Comparison of ENCODE assay signal across 24 mouse cellular contexts in the genomic region with DNA sequence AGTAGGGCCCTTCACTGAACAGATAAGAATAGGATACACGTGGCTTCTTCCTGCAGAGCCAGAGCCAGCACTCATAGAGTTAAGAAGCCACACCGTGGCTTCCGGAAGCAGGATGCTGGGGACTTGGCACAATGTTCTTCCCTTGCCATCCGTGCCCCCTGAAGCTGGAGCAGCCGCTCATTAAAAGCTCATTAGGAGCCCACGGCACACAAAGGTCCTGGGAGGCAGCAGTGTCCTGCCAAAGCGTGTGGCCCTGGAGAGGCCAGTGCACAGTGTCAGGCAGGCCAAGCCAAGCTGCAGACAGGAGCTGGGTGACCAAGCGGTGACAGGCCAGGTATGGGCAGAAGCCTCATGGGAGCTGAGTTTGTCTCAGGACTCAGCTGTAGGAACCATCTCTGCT.
DNase-seq lines count a peak whose midpoint lies in the region; ATAC-seq lines count a peak whose summit lies in the region.
"Had no signal": no experiment of that assay in that cellular context is flagged by ENCODE, and none has a peak within 500 bp of the region (broad histone marks: within the 10 kb centered on the region; RNA-seq: fewer than 3 reads in every experiment).

No protein-coding gene starts in this region.

- WGBS in hindbrain, embryonic 14.5 days = 33% methylated on average over 8 of the region's 8 CpGs
- 45% methylated on average over 8 of the region's 8 CpGs for WGBS in hindbrain, embryonic 12.5 days
- WGBS in liver, embryonic 11.5 days = 64% methylated on average over 8 of the region's 8 CpGs

- DNase-seq in cerebellum, adult 11-12 months = peak; percentile 56
- no peak for DNase-seq in cerebellum, postnatal 4 days (ENCODE audit: low spot score in 2 of 2)
- no peak for DNase-seq in hindbrain, embryonic 14.5 days (ENCODE audit: low spot score)
- DNase-seq in retina, postnatal 1 day = peak; percentile 67
- DNase-seq in retina, embryonic 14.5 days (ENCODE audit: low spot score) = no peak
- no peak for DNase-seq in liver, embryonic 11.5 days (ENCODE audit: low spot score)
- no peak for DNase-seq in frontal cortex, postnatal 10 days (ENCODE audit: low spot score in 2 of 2)
- DNase-seq: adrenal gland, postnatal 10 days; gastrocnemius, postnatal 36 days; heart, postnatal 4 days; kidney, adult 9 months; kidney, postnatal 25 days; lung, adult 18-20 months; lung, postnatal 14 days; right cerebral cortex, postnatal 25 days; thymus, adult 2 months had no signal

- no peaks in the 10 kb centered on the region for H3K9me3 ChIP-seq in hindbrain, embryonic 14.5 days (ENCODE audit: control insufficient read depth, low read length)
- H3K9me3 ChIP-seq in hindbrain, embryonic 12.5 days (replicated peaks) = no peaks in the 10 kb centered on the region
- no peaks in the 10 kb centered on the region for H3K9me3 ChIP-seq in liver, embryonic 11.5 days (ENCODE audit: control insufficient read depth, low read length)
- H3K9me3 ChIP-seq: embryonic facial prominence, embryonic 13.5 days; heart, embryonic 15.5 days; intestine, embryonic 15.5 days; limb, embryonic 10.5 days; stomach, embryonic 15.5 days had no signal

- ATAC-seq in hindbrain, embryonic 14.5 days (ENCODE audit: low FRiP score) = no peak
- ATAC-seq in hindbrain, embryonic 12.5 days (ENCODE audit: low FRiP score) = no peak
- ATAC-seq in liver, embryonic 11.5 days (replicated peaks; ENCODE audit: low FRiP score) = no peak
- ATAC-seq: activated CD4-positive, CD25-positive, alpha-beta regulatory T cell, adult 4 months; CD4-positive, CD25-positive, alpha-beta regulatory T cell, adult 4 months; intestine, embryonic 15.5 days had no signal

- peaks cover 7% of the 10 kb centered on the region for H3K27me3 ChIP-seq in hindbrain, embryonic 14.5 days (ENCODE audit: control insufficient read depth, insufficient read depth, low read length)
- H3K27me3 ChIP-seq in hindbrain, embryonic 12.5 days = peaks cover 22% of the 10 kb centered on the region
- H3K27me3 ChIP-seq in liver, embryonic 11.5 days (replicated peaks; ENCODE audit: control insufficient read depth, insufficient read depth, low read length) = peaks cover 23% of the 10 kb centered on the region

- no peak overlapping the region for H3K4me2 ChIP-seq in hindbrain, embryonic 14.5 days (replicated peaks)
- no peak overlapping the region for H3K4me2 ChIP-seq in hindbrain, embryonic 12.5 days (replicated peaks)
- H3K4me2 ChIP-seq in liver, embryonic 11.5 days = no peak overlapping the region
- H3K4me2 ChIP-seq: embryonic facial prominence, embryonic 13.5 days; heart, embryonic 15.5 days; intestine, embryonic 15.5 days; stomach, embryonic 15.5 days had no signal

- peaks cover 50% of the 10 kb centered on the region for H3K4me1 ChIP-seq in hindbrain, embryonic 14.5 days (replicated peaks; ENCODE audit: control insufficient read depth, insufficient read depth, low read length)
- peaks cover 22% of the 10 kb centered on the region for H3K4me1 ChIP-seq in hindbrain, embryonic 12.5 days
- no peaks in the 10 kb centered on the region for H3K4me1 ChIP-seq in liver, embryonic 11.5 days (replicated peaks; ENCODE audit: control insufficient read depth, insufficient read depth, low read length)
- H3K4me1 ChIP-seq: embryonic facial prominence, embryonic 13.5 days; heart, embryonic 15.5 days; limb, embryonic 10.5 days; stomach, embryonic 15.5 days had no signal

- H3K4me3 ChIP-seq in hindbrain, embryonic 14.5 days (replicated peaks; ENCODE audit: low read length) = no peak overlapping the region
- no peak overlapping the region for H3K4me3 ChIP-seq in hindbrain, embryonic 12.5 days
- no peak overlapping the region for H3K4me3 ChIP-seq in liver, embryonic 11.5 days (ENCODE audit: low read depth, low read length)
- H3K4me3 ChIP-seq: embryonic facial prominence, embryonic 13.5 days; heart, embryonic 15.5 days; intestine, embryonic 15.5 days; limb, embryonic 10.5 days; stomach, embryonic 15.5 days had no signal

- 0 out of 2 replicates have a peak overlapping the region, but pooled peaks have one; percentile 26 for H3K27ac ChIP-seq in hindbrain, embryonic 14.5 days
- no peak overlapping the region for H3K27ac ChIP-seq in hindbrain, embryonic 12.5 days
- H3K27ac ChIP-seq in liver, embryonic 11.5 days (ENCODE audit: low read depth, low read length) = no peak overlapping the region
- H3K27ac ChIP-seq: embryonic facial prominence, embryonic 13.5 days; heart, embryonic 15.5 days; intestine, embryonic 15.5 days; limb, embryonic 10.5 days; stomach, embryonic 15.5 days had no signal

- H3K36me3 ChIP-seq in hindbrain, embryonic 14.5 days (replicated peaks; ENCODE audit: control insufficient read depth, insufficient read depth) = no peaks in the 10 kb centered on the region
- H3K36me3 ChIP-seq in hindbrain, embryonic 12.5 days = no peaks in the 10 kb centered on the region
- H3K36me3 ChIP-seq in liver, embryonic 11.5 days (ENCODE audit: control insufficient read depth, insufficient read depth, low read length) = no peaks in the 10 kb centered on the region
- H3K36me3 ChIP-seq: embryonic facial prominence, embryonic 13.5 days; heart, embryonic 15.5 days; intestine, embryonic 15.5 days; limb, embryonic 10.5 days; stomach, embryonic 15.5 days had no signal

- peak overlapping the region; percentile 33; the same call in 1 of the 2 replicates for H3K9ac ChIP-seq in hindbrain, embryonic 14.5 days
- H3K9ac ChIP-seq in hindbrain, embryonic 12.5 days = no peak overlapping the region
- H3K9ac ChIP-seq in liver, embryonic 11.5 days (ENCODE audit: low read depth, low read length) = no peak overlapping the region
- H3K9ac ChIP-seq: embryonic facial prominence, embryonic 13.5 days; heart, embryonic 15.5 days; intestine, embryonic 15.5 days; stomach, embryonic 15.5 days had no signal

Comparison
In these comparisons a context has a peak if more than half of its experiments do, and no peak if none do; other contexts are left out.
1. DNase-seq: peak in cerebellum, adult 11-12 months (single experiment) and retina, postnatal 1 day (single experiment); none in cerebellum, postnatal 4 days (0 of 2), hindbrain, embryonic 14.5 days (single experiment), retina, embryonic 14.5 days (single experiment), liver, embryonic 11.5 days (single experiment) and frontal cortex, postnatal 10 days (0 of 2).